Mouse (Mus musculus) monocyte, adult 2 months (primary cell): ENCODE results near the gene Ick.
"Not testable (repeated sequence)": the region's sequence is repeated elsewhere in the genome, so short reads cannot be mapped to it uniquely, and the experiment has no call there.

ENCODE experiments used
- DNase-seq, 2 experiments: peaks; one replicate each; pipeline ENCODE4 v3.0.0; 2022; ENCODE audit warnings: low spot score in 2 of 2, low read depth in 1 of 2

Gene Ick

GRCm38 (mm10) chr9:78108796-78109239 is at the start of gene Ick, which contains the start of gene Fbxo9:
Ick (plus strand) TSS chr9:78109192.
Fbxo9 (minus strand) TSS chr9:78109065.
- DNase-seq: peak; percentile 72 to 77

GRCm38 (mm10) chr9:78059525-78060120 is 49.4 kb upstream of the Ick start:
- DNase-seq: no peak

GRCm38 (mm10) chr9:78062392-78062791 is 46.6 kb upstream of the Ick start:
- no peak for DNase-seq

- no peak for DNase-seq
Observed at GRCm38 (mm10) chr9:78064121-78064520, 44.9 kb upstream of the Ick start.

GRCm38 (mm10) chr9:78070496-78070895 is 38.5 kb upstream of the Ick start:
- no peak for DNase-seq

GRCm38 (mm10) chr9:78071626-78072025 is 37.4 kb upstream of the Ick start:
- no peak for DNase-seq

GRCm38 (mm10) chr9:78073291-78073690 is 35.7 kb upstream of the Ick start:
- not testable (repeated sequence) for DNase-seq

- DNase-seq: no peak
Observed at GRCm38 (mm10) chr9:78073713-78074340, 35.2 kb upstream of the Ick start.

- DNase-seq: no peak
Observed at GRCm38 (mm10) chr9:78075256-78075655, 33.7 kb upstream of the Ick start.

- no peak for DNase-seq
Observed at GRCm38 (mm10) chr9:78078240-78078639, 30.8 kb upstream of the Ick start.

GRCm38 (mm10) chr9:78081835-78082234 is 27.2 kb upstream of the Ick start:
- no peak for DNase-seq

- no peak for DNase-seq
Observed at GRCm38 (mm10) chr9:78084341-78084740, 24.7 kb upstream of the Ick start.

GRCm38 (mm10) chr9:78085722-78086287 is 23.2 kb upstream of the Ick start:
- peak in 1 of 2 experiments; percentile 22 for DNase-seq

GRCm38 (mm10) chr9:78087751-78088150 is 21.2 kb upstream of the Ick start:
- DNase-seq: no peak

- DNase-seq: no peak
Observed at GRCm38 (mm10) chr9:78088521-78088920, 20.5 kb upstream of the Ick start.

GRCm38 (mm10) chr9:78088971-78089370 is 20.0 kb upstream of the Ick start:
- DNase-seq: no peak

GRCm38 (mm10) chr9:78089906-78090305 is 19.1 kb upstream of the Ick start:
- no peak for DNase-seq

GRCm38 (mm10) chr9:78090596-78090995 is 18.4 kb upstream of the Ick start:
- DNase-seq: no peak

GRCm38 (mm10) chr9:78095686-78096085 is 13.3 kb upstream of the Ick start:
- DNase-seq: no peak

GRCm38 (mm10) chr9:78096376-78096775 is 12.6 kb upstream of the Ick start:
- DNase-seq: no peak

GRCm38 (mm10) chr9:78100956-78101355 is 8.0 kb upstream of the Ick start:
- no peak for DNase-seq

- DNase-seq: no peak
Observed at GRCm38 (mm10) chr9:78101431-78101830, 7.6 kb upstream of the Ick start.
